Mouse (Mus musculus) MEL (cell line): ENCODE results near the gene Hes6. TPM values are rescaled to one million over a fixed set of nuclear protein-coding genes. Genes with fewer than 3 reads are reported as not detected.

ENCODE experiments used
- DNase-seq: peaks from one replicate; pipeline ENCODE4 v3.0.0; 2011; ENCODE audit warnings: low read depth, low spot score
- H3K27ac ChIP-seq: 2 replicates; pipeline ENCODE4 v1.5.1; 2012; ENCODE audit warnings: low read depth, mild to moderate bottlenecking, control low read depth, low read length, moderate library complexity; ENCODE audit not compliant: control insufficient read depth
- H3K27me3 ChIP-seq, 2 experiments: fragments of 150-350 bp in 1 of 2; sonication (generic) in 1 of 2; 2 replicates each; pipeline ENCODE4 v1.6.1; 2012; ENCODE audit warnings: low read length in 2 of 2, mild to moderate bottlenecking in 2 of 2, improper control_type of control experiment in 1 of 2, moderate library complexity in 1 of 2; ENCODE audit not compliant: insufficient read depth in 2 of 2, control insufficient read depth in 1 of 2
- H3K36me3 ChIP-seq, 2 experiments: 2 replicates each; pipeline ENCODE4 v1.6.1; 2012 to 2014; ENCODE audit warnings: low read length in 2 of 2, improper control_type of control experiment in 1 of 2, inconsistent platforms in 1 of 2, mild to moderate bottlenecking in 1 of 2; ENCODE audit not compliant: insufficient read depth in 2 of 2, control insufficient read depth in 1 of 2
- H3K4me1 ChIP-seq, 2 experiments: fragments of 150-350 bp in 1 of 2; sonication (generic) in 1 of 2; 2 replicates each; pipeline ENCODE4 v1.6.1; 2012; ENCODE audit warnings: low read length in 2 of 2, improper control_type of control experiment in 1 of 2, mild to moderate bottlenecking in 1 of 2; ENCODE audit not compliant: insufficient read depth in 2 of 2, control insufficient read depth in 1 of 2
- H3K4me3 ChIP-seq, 2 experiments: fragments of 150-350 bp in 1 of 2; sonication (generic) in 1 of 2; 2 replicates each; pipeline ENCODE4 v1.5.1; 2012; ENCODE audit warnings: low read depth in 2 of 2, low read length in 2 of 2, mild to moderate bottlenecking in 2 of 2, moderate library complexity in 2 of 2, control low read depth in 1 of 2, improper control_type of control experiment in 1 of 2; ENCODE audit not compliant: control insufficient read depth in 1 of 2, insufficient read depth in 1 of 2
- H3K79me2 ChIP-seq: 2 replicates; pipeline ENCODE4 v1.6.1; 2012; ENCODE audit warnings: mild to moderate bottlenecking, low read length, moderate library complexity; ENCODE audit not compliant: control insufficient read depth, poor library complexity, insufficient read depth
- H3K9ac ChIP-seq: 2 replicates; pipeline ENCODE4 v1.6.1; 2012; ENCODE audit warnings: low read depth, mild to moderate bottlenecking, control low read depth, low read length, moderate library complexity; ENCODE audit not compliant: control insufficient read depth, poor library complexity, severe bottlenecking
- H3K9me3 ChIP-seq: fragments of 150-350 bp; sonication (generic); replicated peaks from 2 replicates; pipeline ENCODE4 v1.6.1; 2012; ENCODE audit warnings: mild to moderate bottlenecking, low read length, improper control_type of control experiment, moderate library complexity; ENCODE audit not compliant: insufficient read depth
- CHD1 ChIP-seq: IDR thresholded peaks from 2 replicates; pipeline ENCODE4 v1.6.1; 2012; ENCODE audit warnings: low read depth, mild to moderate bottlenecking, inconsistent platforms, low read length, improper control_type of control experiment
- CHD2 ChIP-seq: IDR thresholded peaks from 2 replicates; pipeline ENCODE4 v1.6.1; 2011; ENCODE audit warnings: low read length, improper control_type of control experiment
- ELF1 ChIP-seq: IDR thresholded peaks from 2 replicates; pipeline ENCODE4 v1.6.1; 2014; ENCODE audit warnings: low read depth, mild to moderate bottlenecking, inconsistent platforms, low read length, improper control_type of control experiment, moderate library complexity
- EP300 ChIP-seq, 2 experiments: IDR thresholded peaks; 2 replicates each; pipeline ENCODE4 v1.6.1; 2011; ENCODE audit warnings: improper control_type of control experiment in 2 of 2, low read length in 2 of 2, low read depth in 1 of 2, mild to moderate bottlenecking in 1 of 2
- ETS1 ChIP-seq: IDR thresholded peaks from 2 replicates; pipeline ENCODE4 v1.6.1; 2012; ENCODE audit warnings: low read depth, mild to moderate bottlenecking, inconsistent platforms, low read length, improper control_type of control experiment, moderate library complexity
- GABPA ChIP-seq: IDR thresholded peaks from 2 replicates; pipeline ENCODE4 v1.6.1; 2012; ENCODE audit warnings: low read depth, mild to moderate bottlenecking, inconsistent platforms, low read length, improper control_type of control experiment, moderate library complexity
- GATA1 ChIP-seq: IDR thresholded peaks from 2 replicates; pipeline ENCODE4 v1.6.1; 2011; ENCODE audit warnings: low read depth, low read length, improper control_type of control experiment
- HCFC1 ChIP-seq: IDR thresholded peaks from 2 replicates; pipeline ENCODE4 v1.6.1; 2012; ENCODE audit warnings: low read depth, mild to moderate bottlenecking, inconsistent platforms, low read length, improper control_type of control experiment, moderate library complexity
- MAFK ChIP-seq: IDR thresholded peaks from 2 replicates; pipeline ENCODE4 v1.6.1; 2011; ENCODE audit warnings: low read depth, mild to moderate bottlenecking, low read length, improper control_type of control experiment, borderline replicate concordance
- MAX ChIP-seq: IDR thresholded peaks from 2 replicates; pipeline ENCODE4 v1.6.1; 2011; ENCODE audit warnings: low read length, improper control_type of control experiment
- MAZ ChIP-seq: IDR thresholded peaks from 2 replicates; pipeline ENCODE4 v1.6.1; 2012; ENCODE audit warnings: low read depth, mild to moderate bottlenecking, inconsistent platforms, low read length, improper control_type of control experiment
- MXI1 ChIP-seq: IDR thresholded peaks from 2 replicates; pipeline ENCODE4 v1.6.1; 2011; ENCODE audit warnings: mild to moderate bottlenecking, low read depth, low read length, improper control_type of control experiment
- MYB ChIP-seq: IDR thresholded peaks from 2 replicates; pipeline ENCODE4 v1.6.1; 2011; ENCODE audit warnings: mild to moderate bottlenecking, low read depth, low read length, improper control_type of control experiment
- MYC ChIP-seq: IDR thresholded peaks from 2 replicates; pipeline ENCODE4 v1.6.1; 2011; ENCODE audit warnings: low read depth, mild to moderate bottlenecking, low read length, improper control_type of control experiment, moderate library complexity
- NELFE ChIP-seq: IDR thresholded peaks from 2 replicates; pipeline ENCODE4 v1.6.1; 2011; ENCODE audit warnings: low read depth, low read length, improper control_type of control experiment
- POLR2A ChIP-seq, 2 experiments: IDR thresholded peaks; 2 replicates each; pipeline ENCODE4 v1.6.1; 2011 to 2012; ENCODE audit warnings: low read length in 2 of 2, mild to moderate bottlenecking in 2 of 2, control low read depth in 1 of 2, improper control_type of control experiment in 1 of 2, low read depth in 1 of 2, moderate library complexity in 1 of 2; ENCODE audit not compliant: control insufficient read depth in 1 of 2, insufficient read depth in 1 of 2, poor library complexity in 1 of 2
- POLR2AphosphoS2 ChIP-seq: IDR thresholded peaks from 2 replicates; pipeline ENCODE4 v1.6.1; 2011; ENCODE audit warnings: low read length, improper control_type of control experiment
- RAD21 ChIP-seq: IDR thresholded peaks from 2 replicates; pipeline ENCODE4 v1.6.1; 2011; ENCODE audit warnings: mild to moderate bottlenecking, low read depth, low read length, improper control_type of control experiment
- RCOR1 ChIP-seq: IDR thresholded peaks from 2 replicates; pipeline ENCODE4 v1.6.1; 2012; ENCODE audit warnings: low read depth, mild to moderate bottlenecking, inconsistent platforms, low read length, improper control_type of control experiment
- SMC3 ChIP-seq: IDR thresholded peaks from 2 replicates; pipeline ENCODE4 v1.6.1; 2011; ENCODE audit warnings: low read depth, low read length, improper control_type of control experiment
- TAL1 ChIP-seq: IDR thresholded peaks from 2 replicates; pipeline ENCODE4 v1.6.1; 2012; ENCODE audit warnings: mild to moderate bottlenecking, inconsistent platforms, low read length, moderate library complexity, mixed read lengths
- TBP ChIP-seq: IDR thresholded peaks from 2 replicates; pipeline ENCODE4 v1.8.0; 2011; ENCODE audit warnings: low read depth, low read length, improper control_type of control experiment
- TCF12 ChIP-seq: IDR thresholded peaks from 2 replicates; pipeline ENCODE4 v1.6.1; 2014; ENCODE audit warnings: low read depth, mild to moderate bottlenecking, inconsistent platforms, low read length, improper control_type of control experiment, moderate library complexity
- UBTF ChIP-seq: IDR thresholded peaks from 2 replicates; pipeline ENCODE4 v1.6.1; 2012; ENCODE audit warnings: low read depth, mild to moderate bottlenecking, inconsistent platforms, low read length, improper control_type of control experiment, moderate library complexity, borderline replicate concordance; ENCODE audit not compliant: insufficient read depth
- USF2 ChIP-seq, 2 experiments: IDR thresholded peaks; 2 replicates each; pipeline ENCODE4 v1.6.1; 2011 to 2012; ENCODE audit warnings: improper control_type of control experiment in 2 of 2, low read length in 2 of 2, borderline replicate concordance in 1 of 2, inconsistent platforms in 1 of 2, low read depth in 1 of 2, mild to moderate bottlenecking in 1 of 2; ENCODE audit not compliant: insufficient read depth in 1 of 2
- ZC3H11A ChIP-seq: IDR thresholded peaks from 2 replicates; pipeline ENCODE4 v1.6.1; 2012; ENCODE audit warnings: low read depth, mild to moderate bottlenecking, inconsistent platforms, low read length, improper control_type of control experiment
- ZKSCAN1 ChIP-seq: IDR thresholded peaks from 2 replicates; pipeline ENCODE4 v1.6.1; 2012; ENCODE audit warnings: low read depth, mild to moderate bottlenecking, inconsistent platforms, low read length, improper control_type of control experiment, moderate library complexity
- ZNF384 ChIP-seq: IDR thresholded peaks from 2 replicates; pipeline ENCODE4 v1.6.1; 2012; ENCODE audit warnings: low read depth, mild to moderate bottlenecking, inconsistent platforms, low read length, improper control_type of control experiment
- polyA plus RNA-seq, 2 experiments: library from polyadenylated mRNA; stranded (reverse) in 1 of 2; unstranded in 1 of 2; fragments of >175 nt in 1 of 2; fragments of >200 nt in 1 of 2; gene quantifications; 2 replicates each; pipeline versions ENCODE4 v1.2.1 to v1.2.4; 2012; ENCODE audit warnings: low replicate concordance in 2 of 2, low read depth in 1 of 2; ENCODE audit not compliant: insufficient read length in 2 of 2, insufficient read depth in 1 of 2, missing spikeins in 1 of 2
- total RNA-seq: library from RNA; depleted of rRNA; stranded (reverse); fragments of 300-350 nt; gene quantifications from 2 replicates; pipeline ENCODE4 v1.2.3, GENCODE M21; 2012

Gene Hes6
- total and polyA plus RNA-seq, 3 experiments: 38.8 to 47.9 TPM; not detected in 1

DNA sequence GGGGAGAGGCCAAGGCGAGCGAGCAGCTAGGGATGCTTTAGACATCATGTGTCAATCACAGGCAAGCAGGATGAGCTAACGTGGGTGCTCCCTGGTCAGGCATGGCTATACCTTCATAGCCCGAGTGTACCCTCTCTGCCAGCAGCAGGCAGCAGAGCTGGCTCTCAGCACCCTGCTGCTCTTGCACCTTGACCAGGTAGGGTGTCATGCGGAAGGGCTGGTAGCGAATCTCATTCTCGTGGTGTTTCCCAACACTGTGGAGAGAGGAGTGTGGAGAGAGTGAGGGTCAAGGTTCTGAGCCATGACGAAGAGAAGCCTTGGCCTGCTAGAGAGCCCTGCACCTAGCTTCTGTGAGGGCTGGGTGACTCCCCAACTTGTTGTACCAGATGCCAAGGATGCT, 25.9 kb upstream of the Hes6 start:
- Histone ChIP-seq H3K27ac (no peak overlapping the region), H3K9me3 (no peaks in the 10 kb centered on the region), H3K27me3 (no peaks in the 10 kb centered on the region), H3K4me1 (no peaks in the 10 kb centered on the region), H3K9ac (no peak overlapping the region), H3K36me3 (no peaks in the 10 kb centered on the region; a peak in 2 of 4 replicates), H3K4me3 (no peak overlapping the region), H3K79me2 (no peaks in the 10 kb centered on the region)
- TF ChIP-seq MAX (no peak), USF2 (IDR thresholded peaks at IDR 0.05; ENCODE audit: borderline replicate concordance in 1 of 2, insufficient read depth in 1 of 2, low read depth in 1 of 2, low read length in 2 of 2) (no peak), ZC3H11A (no peak), RCOR1 (no peak), ETS1 (no peak), CHD2 (no peak), POLR2AphosphoS2 (no peak), MXI1 (no peak), ZNF384 (no peak), MAZ (no peak), RAD21 (no peak), GABPA (no peak), TAL1 (no peak), TBP (no peak), MYC (no peak), TCF12 (no peak), POLR2A (IDR thresholded peaks at IDR 0.05; ENCODE audit: control insufficient read depth in 1 of 2, insufficient read depth in 1 of 2, low read depth in 1 of 2, low read length in 2 of 2, poor library complexity in 1 of 2) (no peak), ZKSCAN1 (no peak)
- no peak for DNase-seq

DNA sequence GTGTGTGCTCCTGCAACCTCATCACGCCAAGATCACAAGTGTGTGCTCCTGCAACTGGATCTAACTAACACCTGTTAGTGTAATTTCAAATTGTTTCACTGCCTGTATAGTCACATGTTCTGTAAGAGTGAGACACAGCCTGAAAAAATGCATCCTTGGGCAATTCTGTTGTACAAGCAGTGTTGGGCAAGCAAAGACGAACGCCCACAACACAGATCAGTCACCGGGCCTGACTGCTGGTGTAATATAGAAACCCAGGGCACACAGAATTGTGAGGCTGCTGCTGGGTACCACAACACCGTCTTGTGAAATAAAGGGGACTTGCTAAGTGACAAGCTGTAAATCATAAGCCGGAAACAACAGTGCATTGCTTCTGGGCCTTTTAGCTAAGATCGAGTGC, 23.7 kb upstream of the Hes6 start:
- Histone ChIP-seq H3K36me3 (no peaks in the 10 kb centered on the region; a peak in 2 of 4 replicates), H3K4me1 (no peaks in the 10 kb centered on the region), H3K27ac (no peak overlapping the region), H3K79me2 (no peaks in the 10 kb centered on the region), H3K27me3 (no peaks in the 10 kb centered on the region), H3K9me3 (no peaks in the 10 kb centered on the region), H3K9ac (no peak overlapping the region), H3K4me3 (no peak overlapping the region)
- TF ChIP-seq UBTF (no peak), MYB (no peak), MAFK (no peak), MAZ (no peak), POLR2A (IDR thresholded peaks at IDR 0.05; ENCODE audit: control insufficient read depth in 1 of 2, insufficient read depth in 1 of 2, low read depth in 1 of 2, low read length in 2 of 2, poor library complexity in 1 of 2) (no peak), CHD1 (no peak), MAX (no peak), NELFE (no peak), POLR2AphosphoS2 (no peak), HCFC1 (no peak), ELF1 (no peak), MXI1 (no peak), ZC3H11A (no peak), CHD2 (no peak), TBP (no peak), EP300 (IDR thresholded peaks at IDR 0.05; ENCODE audit: low read depth in 1 of 2, low read length in 2 of 2) (no peak), GATA1 (no peak), SMC3 (no peak)
- DNase-seq: no peak
